Mouse (Mus musculus) heart, embryonic 15.5 days (tissue): Measurements from ENCODE around the gene Sdr42e1. TPM values are rescaled to one million over a fixed set of nuclear protein-coding genes. Genes with fewer than 3 reads are reported as not detected.
A peak's percentile ranks its signal among the peaks of the same experiment; 100 is the strongest.

ENCODE experiments used
- ATAC-seq: fragments of 200-750 bp; cut with Nextera tagmentation; replicated peaks from 2 replicates; pipeline ENCODE4 v1.8.0; 2017; ENCODE audit warnings: low read depth, moderate TSS enrichment; ENCODE audit not compliant: insufficient number of reproducible peaks, insufficient read depth, low FRiP score
- H3K27ac ChIP-seq: fragments of 300-500 bp; sonication (generic); 2 replicates; pipeline ENCODE4 v1.5.1; 2015; ENCODE audit warnings: mild to moderate bottlenecking, inconsistent platforms
- H3K27me3 ChIP-seq: fragments of 300-500 bp; sonication (generic); 2 replicates; pipeline ENCODE4 v1.6.1; 2015; ENCODE audit warnings: inconsistent platforms
- H3K36me3 ChIP-seq: fragments of 300-500 bp; sonication (generic); 2 replicates; pipeline ENCODE4 v1.6.1; 2015; ENCODE audit warnings: mild to moderate bottlenecking, inconsistent platforms
- H3K4me1 ChIP-seq: fragments of 300-500 bp; sonication (generic); replicated peaks from 2 replicates; pipeline ENCODE4 v1.6.1; 2015; ENCODE audit warnings: inconsistent platforms
- H3K4me2 ChIP-seq: fragments of 300-500 bp; sonication (generic); 2 replicates; pipeline ENCODE4 v1.6.1; 2015; ENCODE audit warnings: inconsistent platforms, mild to moderate bottlenecking, moderate library complexity
- H3K4me3 ChIP-seq: fragments of 300-500 bp; sonication (generic); 2 replicates; pipeline ENCODE4 v1.5.1; 2015; ENCODE audit warnings: mild to moderate bottlenecking, inconsistent platforms
- H3K9ac ChIP-seq: fragments of 300-500 bp; sonication (generic); 2 replicates; pipeline ENCODE4 v1.6.1; 2015; ENCODE audit warnings: mild to moderate bottlenecking, inconsistent platforms
- H3K9me3 ChIP-seq: fragments of 300-500 bp; sonication (generic); replicated peaks from 2 replicates; pipeline ENCODE4 v1.6.1; 2016; ENCODE audit warnings: inconsistent platforms
- WGBS: fragments of 180-500 bp; shearing (Covaris S2); methylation state at CpG from one replicate; pipeline ENCODE4 v1.1.7; 2015; ENCODE audit warnings: mixed read lengths; 5-methylcytosine and 5-hydroxymethylcytosine counted together
- polyA plus RNA-seq: library from polyadenylated mRNA; unstranded; fragments of >200 nt; fragmentation: Nextera tagmentation; extraction: Ambion mirVana; gene quantifications from 2 replicates; pipeline ENCODE4 v1.2.1, GENCODE M21; 2015

Gene Sdr42e1
- 0.60 and 1.4 TPM in 2 replicates for polyA plus RNA-seq

DNA sequence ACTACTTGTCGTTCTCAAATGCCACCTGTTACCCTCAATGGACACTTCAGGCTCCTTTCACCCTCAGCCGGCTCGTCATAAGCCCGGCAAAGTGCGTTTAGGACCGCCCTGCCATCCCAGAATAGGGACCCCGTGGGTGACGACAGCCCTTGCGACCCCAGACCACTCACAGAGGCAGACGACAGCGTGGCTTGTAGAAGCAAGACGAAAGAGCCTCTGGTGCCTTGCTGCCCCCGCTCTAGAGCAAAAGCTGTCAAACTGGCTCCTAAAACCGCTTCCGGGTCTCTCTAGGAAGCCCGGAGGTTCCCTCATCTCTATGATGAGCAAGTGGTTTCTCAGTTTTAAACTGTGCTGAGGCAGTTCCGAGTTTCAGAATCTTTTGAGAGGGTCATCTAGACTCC is at the start of gene Sdr42e1:
Gene Sdr42e1 (minus strand): TSS at position 260 of the 401 bp plus-strand sequence.
- Histone ChIP-seq H3K9me3 (no peaks in the 10 kb centered on the region), H3K27me3 (peaks cover 6% of the 10 kb centered on the region; the same call in 1 of the 2 replicates), H3K9ac (peak within 1 kb of the TSS; percentile 65), H3K36me3 (no peaks in the 10 kb centered on the region), H3K4me3 (peak within 1 kb of the TSS; percentile 63), H3K4me2 (peak within 1 kb of the TSS; percentile 83), H3K4me1 (peaks cover 2% of the 10 kb centered on the region; the same call in 1 of the 2 replicates), H3K27ac (no peak within 1 kb of the TSS)
- ATAC-seq = no peak
- 6% methylated on average over 17 of the region's 17 CpGs for WGBS

DNA sequence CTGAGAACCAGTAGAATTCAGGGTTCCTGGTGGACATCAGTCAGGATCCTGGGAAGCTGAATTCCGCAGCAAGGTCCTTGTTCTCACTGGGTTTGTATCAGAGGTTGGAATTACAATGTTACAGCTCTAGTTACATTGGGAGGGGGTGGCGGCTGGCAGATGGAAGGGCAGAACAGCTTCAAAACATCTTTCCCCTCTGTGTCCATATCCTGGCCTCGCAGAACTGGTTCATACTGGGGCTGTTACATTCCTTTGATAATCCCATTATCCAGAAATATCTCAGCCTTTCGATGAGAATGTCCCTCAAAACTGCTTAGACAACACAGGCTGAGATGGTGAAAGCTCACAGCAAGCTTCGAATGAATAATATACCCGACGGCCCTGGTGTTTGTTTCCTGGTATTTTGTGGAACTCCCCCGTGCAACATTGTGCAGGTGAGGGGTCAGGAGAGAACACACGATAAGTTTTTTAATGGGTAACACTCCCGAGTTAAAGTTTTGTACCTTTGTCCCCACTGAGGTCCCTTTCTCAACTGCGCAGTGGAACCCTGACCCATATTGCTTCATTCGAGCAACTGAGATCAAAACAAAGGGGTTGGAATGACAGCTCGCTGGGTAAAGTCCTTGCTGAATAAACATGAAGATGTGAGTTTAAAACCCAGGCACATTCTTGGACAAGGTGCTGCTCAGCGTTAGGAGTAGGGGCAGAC is 44.8 kb upstream of the Sdr42e1 start:
- Histone ChIP-seq H3K27me3 (no peaks in the 10 kb centered on the region), H3K9ac (no peak overlapping the region), H3K4me2 (no peak overlapping the region), H3K27ac (no peak overlapping the region), H3K9me3 (no peaks in the 10 kb centered on the region), H3K4me1 (no peaks in the 10 kb centered on the region), H3K36me3 (no peaks in the 10 kb centered on the region), H3K4me3 (no peak overlapping the region)
- 69% methylated on average over 14 of the region's 14 CpGs for WGBS
- no peak for ATAC-seq

DNA sequence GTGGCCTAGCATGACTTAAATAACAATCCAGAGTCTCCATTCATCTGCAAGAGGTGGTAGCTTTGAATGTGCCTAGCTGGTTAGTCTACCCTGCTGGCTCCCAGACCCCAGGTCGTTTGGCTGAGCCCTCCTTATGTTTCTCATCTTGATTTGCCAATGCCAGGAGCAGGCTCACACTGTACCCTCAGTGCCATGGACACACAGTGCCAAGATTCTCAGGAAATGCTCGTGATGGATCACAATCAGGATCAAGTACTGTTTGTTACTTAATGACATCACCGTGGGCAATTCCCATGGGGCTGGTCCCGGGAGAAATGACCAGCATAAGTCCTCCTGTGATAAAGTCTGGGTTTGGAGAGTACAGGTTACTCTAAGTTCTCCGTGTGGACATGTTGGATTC is 42.4 kb upstream of the Sdr42e1 start:
- no peak overlapping the region for H3K27ac ChIP-seq
- no peaks in the 10 kb centered on the region for H3K4me1 ChIP-seq
- no peak overlapping the region for H3K4me2 ChIP-seq
- no peaks in the 10 kb centered on the region for H3K9me3 ChIP-seq
- H3K27me3 ChIP-seq = no peaks in the 10 kb centered on the region
- ATAC-seq = no peak
- H3K9ac ChIP-seq = no peak overlapping the region
- no peaks in the 10 kb centered on the region for H3K36me3 ChIP-seq
- H3K4me3 ChIP-seq = no peak overlapping the region
- 72% methylated on average over 5 of the region's 5 CpGs for WGBS

DNA sequence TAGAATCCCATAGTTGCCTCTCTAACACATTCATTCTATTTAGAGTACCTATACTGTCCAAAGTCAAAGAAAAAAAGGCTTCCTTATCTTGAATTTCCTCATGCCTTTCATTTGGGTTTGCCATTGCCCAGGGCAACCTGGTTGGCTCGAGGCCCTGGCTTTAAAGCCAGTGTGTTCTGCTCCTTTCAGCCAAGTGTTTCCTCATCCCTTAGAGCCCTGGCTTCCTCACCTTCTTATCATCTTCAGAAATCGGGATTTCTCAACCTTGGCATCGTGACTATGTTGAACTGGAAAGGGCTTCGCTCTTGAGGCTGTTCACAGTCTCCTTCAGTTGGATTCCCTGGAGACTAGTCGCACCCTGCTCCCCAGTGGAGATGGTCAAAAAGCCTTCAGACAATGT is 41.1 kb upstream of the Sdr42e1 start:
- no peak for ATAC-seq
- WGBS = 82% methylated on average over 5 of the region's 5 CpGs
- H3K27ac ChIP-seq = no peak overlapping the region
- H3K9me3 ChIP-seq = no peaks in the 10 kb centered on the region
- no peak overlapping the region for H3K4me2 ChIP-seq
- H3K4me1 ChIP-seq = no peaks in the 10 kb centered on the region
- H3K36me3 ChIP-seq = no peaks in the 10 kb centered on the region
- H3K9ac ChIP-seq = no peak overlapping the region
- H3K4me3 ChIP-seq = no peak overlapping the region
- H3K27me3 ChIP-seq = no peaks in the 10 kb centered on the region

DNA sequence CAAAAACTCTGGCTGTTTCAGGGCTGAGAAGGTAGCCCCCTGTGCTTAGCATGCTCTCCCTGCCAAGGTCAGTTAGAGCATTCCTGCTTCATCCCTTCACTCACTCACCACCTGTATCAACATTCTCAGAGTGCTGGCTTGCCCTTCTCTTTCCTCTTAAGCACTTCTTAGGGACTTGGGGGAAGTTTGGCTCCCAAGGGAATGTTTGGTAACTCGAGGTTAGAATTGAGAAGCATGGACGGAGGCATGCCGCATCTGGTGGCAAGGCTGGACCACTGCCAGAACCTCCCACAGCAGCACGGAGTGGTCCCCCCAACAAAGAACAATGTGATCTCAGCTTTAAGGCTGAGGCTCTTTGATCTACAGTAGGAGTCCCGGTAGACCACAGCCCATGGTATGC is 38.7 kb upstream of the Sdr42e1 start:
- no peak overlapping the region for H3K4me2 ChIP-seq
- no peaks in the 10 kb centered on the region for H3K36me3 ChIP-seq
- H3K9ac ChIP-seq = no peak overlapping the region
- no peaks in the 10 kb centered on the region for H3K27me3 ChIP-seq
- no peak overlapping the region for H3K27ac ChIP-seq
- WGBS = 48% methylated on average over 5 of the region's 5 CpGs
- H3K9me3 ChIP-seq = no peaks in the 10 kb centered on the region
- ATAC-seq = no peak
- H3K4me3 ChIP-seq = no peak overlapping the region
- no peaks in the 10 kb centered on the region for H3K4me1 ChIP-seq

DNA sequence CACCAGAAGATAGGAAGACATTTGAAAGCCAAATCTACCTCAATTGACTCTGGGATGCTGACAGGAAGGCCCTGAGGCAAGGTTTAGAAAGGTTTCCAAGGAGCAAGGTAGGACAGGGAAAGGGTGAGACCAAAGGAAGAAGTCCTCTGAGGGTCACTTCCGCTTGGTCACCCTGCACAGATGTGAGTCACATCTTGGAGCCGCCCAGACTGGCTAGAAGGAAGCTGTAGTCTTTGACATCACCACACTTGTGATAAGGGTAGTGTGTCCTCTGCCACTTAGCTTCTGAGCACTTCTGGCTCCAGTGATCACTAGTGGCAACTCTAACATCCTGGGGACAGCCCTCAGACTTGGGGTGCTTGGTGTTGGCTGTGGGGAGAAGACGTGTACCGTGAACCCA is 32.7 kb upstream of the Sdr42e1 start:
- no peak overlapping the region for H3K4me3 ChIP-seq
- H3K36me3 ChIP-seq = no peaks in the 10 kb centered on the region

DNA sequence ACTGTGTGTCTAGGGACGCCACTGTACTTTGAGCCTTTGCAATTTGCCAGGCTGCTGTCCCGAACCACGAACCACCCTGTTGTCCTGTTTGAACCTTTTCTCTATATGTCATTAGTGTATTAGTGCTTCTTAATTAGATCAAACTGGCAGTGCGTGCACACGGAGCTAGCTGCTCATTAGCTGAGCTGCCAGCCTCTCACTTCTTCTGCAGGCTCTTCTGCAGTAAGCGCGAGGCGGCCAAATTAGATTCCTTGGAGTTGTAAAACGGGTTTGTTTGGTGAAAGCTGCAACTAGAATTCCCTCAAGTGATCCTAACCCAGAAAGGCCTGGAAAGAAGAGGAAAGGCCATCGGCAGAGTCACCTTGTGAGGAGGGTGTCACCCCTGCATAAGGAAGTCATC is 29.2 kb upstream of the Sdr42e1 start:
- no peak for ATAC-seq
- no peaks in the 10 kb centered on the region for H3K36me3 ChIP-seq
- no peak overlapping the region for H3K4me2 ChIP-seq
- no peak overlapping the region for H3K9ac ChIP-seq
- H3K27me3 ChIP-seq = no peaks in the 10 kb centered on the region
- no peak overlapping the region for H3K4me3 ChIP-seq
- no peak overlapping the region for H3K27ac ChIP-seq
- H3K4me1 ChIP-seq = no peaks in the 10 kb centered on the region
- no peaks in the 10 kb centered on the region for H3K9me3 ChIP-seq
- WGBS = 72% methylated on average over 10 of the region's 10 CpGs

More for the DNA sequence above, 32.7 kb upstream of the Sdr42e1 start:
- no peaks in the 10 kb centered on the region for H3K9me3 ChIP-seq
- H3K4me2 ChIP-seq = no peak overlapping the region
- WGBS = 78% methylated on average over 4 of the region's 4 CpGs
- H3K27me3 ChIP-seq = no peaks in the 10 kb centered on the region
- H3K27ac ChIP-seq = no peak overlapping the region
- ATAC-seq = no peak
- H3K9ac ChIP-seq = no peak overlapping the region
- no peaks in the 10 kb centered on the region for H3K4me1 ChIP-seq

DNA sequence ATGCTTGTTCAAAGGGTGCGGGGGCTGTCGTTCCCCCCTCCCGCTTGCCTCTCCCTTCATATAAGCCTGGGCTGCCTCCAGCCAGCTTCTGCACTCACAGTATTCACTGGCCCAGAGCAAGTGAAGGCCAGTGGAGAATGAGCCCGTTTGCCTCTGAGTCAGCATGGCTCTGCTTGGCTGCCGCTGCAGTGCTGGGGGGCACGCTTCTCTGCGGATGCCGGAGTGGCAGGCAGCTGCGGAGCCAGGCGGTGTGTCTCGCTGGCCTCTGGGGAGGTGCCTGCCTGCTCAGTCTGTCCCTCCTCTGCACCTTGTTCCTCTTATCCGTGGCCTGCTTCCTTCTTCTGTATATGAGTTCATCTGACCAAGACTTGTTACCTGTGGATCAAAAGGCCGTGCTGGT is 28.4 kb upstream of the Sdr42e1 start, which contains the start of gene Hsd17b2:
Gene Hsd17b2 (plus strand): TSS at position 46 of the 400 bp plus-strand sequence.
- Histone ChIP-seq H3K27ac (no peak within 1 kb of the TSS), H3K4me2 (no peak within 1 kb of the TSS), H3K9me3 (no peaks in the 10 kb centered on the region), H3K27me3 (no peaks in the 10 kb centered on the region), H3K36me3 (no peaks in the 10 kb centered on the region), H3K4me1 (no peaks in the 10 kb centered on the region), H3K9ac (no peak within 1 kb of the TSS), H3K4me3 (no peak within 1 kb of the TSS)
- 50% methylated on average over 13 of the region's 13 CpGs for WGBS
- ATAC-seq = no peak

DNA sequence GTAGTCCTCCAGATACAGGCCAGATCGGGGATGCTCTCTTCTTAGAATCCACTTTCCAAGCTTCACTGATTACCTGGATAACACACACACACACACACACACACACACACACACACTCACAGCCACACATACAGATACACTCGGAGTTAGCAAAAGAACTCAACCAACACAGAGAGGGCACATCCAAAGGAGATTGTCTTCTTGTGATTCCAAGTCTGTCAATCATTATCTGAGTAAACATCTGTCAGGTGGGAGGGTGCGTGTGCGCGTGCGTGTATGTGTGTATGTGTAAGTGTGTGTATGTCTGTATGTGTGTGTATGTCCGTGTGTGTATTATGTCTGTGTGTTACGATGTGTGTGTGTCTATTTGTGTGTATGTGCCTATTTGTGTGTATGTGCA is 27.8 kb upstream of the Sdr42e1 start:
- H3K27ac ChIP-seq = no peak overlapping the region
- H3K9me3 ChIP-seq = no peaks in the 10 kb centered on the region
- no peak overlapping the region for H3K9ac ChIP-seq
- 92% methylated on average over 8 of the region's 8 CpGs for WGBS
- ATAC-seq = no peak
- no peak overlapping the region for H3K4me3 ChIP-seq
- no peak overlapping the region for H3K4me2 ChIP-seq
- no peaks in the 10 kb centered on the region for H3K36me3 ChIP-seq
- H3K4me1 ChIP-seq = no peaks in the 10 kb centered on the region
- no peaks in the 10 kb centered on the region for H3K27me3 ChIP-seq

DNA sequence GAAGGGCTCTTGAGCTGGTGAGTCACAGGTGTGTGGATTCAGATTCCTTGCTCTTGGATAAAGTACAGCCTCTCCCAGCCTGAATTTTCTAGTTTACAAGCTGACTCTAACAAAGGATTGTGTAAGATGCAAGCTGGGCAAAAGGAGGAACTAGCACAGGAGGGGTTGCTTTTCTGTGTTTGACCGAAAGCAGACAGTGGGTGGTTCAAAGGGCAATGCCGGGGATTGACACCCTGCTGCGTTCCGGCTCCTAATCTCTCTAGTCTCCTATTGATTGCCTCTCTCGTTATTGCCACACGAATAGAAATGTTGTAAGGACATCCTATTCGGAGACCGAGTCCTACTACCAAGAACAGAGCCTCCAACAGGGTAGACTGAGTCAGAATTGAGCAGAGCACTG is 27.2 kb upstream of the Sdr42e1 start:
- H3K27me3 ChIP-seq = no peaks in the 10 kb centered on the region
- no peak for ATAC-seq
- 76% methylated on average over 8 of the region's 8 CpGs for WGBS

DNA sequence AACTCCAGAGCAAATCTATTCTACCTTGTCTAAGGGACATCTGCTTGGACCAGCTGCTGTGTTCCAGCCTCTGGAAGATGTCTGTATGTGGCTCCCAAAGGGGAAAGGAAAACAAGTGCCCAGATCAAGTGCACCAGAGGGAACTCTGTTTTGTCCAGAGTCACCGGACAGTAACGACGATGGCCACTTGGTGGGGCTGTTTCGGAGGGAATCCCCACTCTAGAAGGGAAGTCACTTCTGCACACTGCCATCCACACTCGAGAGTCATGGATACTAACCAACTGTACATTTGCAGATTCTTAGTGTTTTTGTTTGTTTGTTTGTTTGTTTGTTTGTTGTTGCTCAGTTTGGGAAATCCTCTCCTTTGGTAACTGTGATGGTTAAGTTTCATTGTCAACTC is 23.8 kb upstream of the Sdr42e1 start:
- no peaks in the 10 kb centered on the region for H3K9me3 ChIP-seq
- no peak overlapping the region for H3K9ac ChIP-seq
- 34% methylated on average over 5 of the region's 5 CpGs for WGBS
- no peaks in the 10 kb centered on the region for H3K36me3 ChIP-seq
- no peak overlapping the region for H3K4me3 ChIP-seq
- H3K27ac ChIP-seq = no peak overlapping the region
- H3K4me1 ChIP-seq = no peaks in the 10 kb centered on the region
- H3K27me3 ChIP-seq = no peaks in the 10 kb centered on the region
- H3K4me2 ChIP-seq = no peak overlapping the region
- no peak for ATAC-seq

More for the DNA sequence above, 27.2 kb upstream of the Sdr42e1 start:
- no peak overlapping the region for H3K9ac ChIP-seq
- H3K4me2 ChIP-seq = no peak overlapping the region
- H3K4me3 ChIP-seq = no peak overlapping the region
- no peak overlapping the region for H3K27ac ChIP-seq
- no peaks in the 10 kb centered on the region for H3K9me3 ChIP-seq
- H3K4me1 ChIP-seq = no peaks in the 10 kb centered on the region
- H3K36me3 ChIP-seq = no peaks in the 10 kb centered on the region

DNA sequence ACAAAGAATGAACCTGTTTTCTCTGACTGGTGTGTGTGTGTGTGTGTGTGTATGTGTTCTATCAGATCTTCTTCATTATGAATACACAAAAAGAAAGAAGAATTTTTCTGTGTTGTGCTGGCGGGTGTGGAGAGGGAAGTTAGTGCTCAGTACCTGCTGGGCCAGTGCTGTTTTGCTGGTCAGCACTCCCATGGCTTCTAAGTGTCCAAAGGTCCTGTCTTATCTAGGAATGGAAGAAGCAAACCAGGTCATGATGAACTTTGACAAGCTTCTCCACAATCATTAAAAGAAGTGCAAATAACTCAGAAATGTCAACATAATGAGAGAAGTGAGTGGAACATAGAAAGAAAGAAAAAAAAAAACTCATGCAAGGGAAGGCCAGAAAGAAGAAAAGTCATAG is 22.1 kb upstream of the Sdr42e1 start:
- WGBS = 77% methylated on average over 1 of the region's 1 CpGs
- no peak for ATAC-seq
- no peaks in the 10 kb centered on the region for H3K27me3 ChIP-seq
- H3K9ac ChIP-seq = no peak overlapping the region
- no peaks in the 10 kb centered on the region for H3K9me3 ChIP-seq
- H3K27ac ChIP-seq = no peak overlapping the region
- H3K4me2 ChIP-seq = no peak overlapping the region
- H3K4me1 ChIP-seq = no peaks in the 10 kb centered on the region
- no peaks in the 10 kb centered on the region for H3K36me3 ChIP-seq
- no peak overlapping the region for H3K4me3 ChIP-seq
